Mouse (Mus musculus) gastrocnemius, adult 8-10 months (tissue): ENCODE measurements at regions not wholly inside any gene's neighbourhood (a gene's known extent, or its start where the extent isn't known, plus 50 kb on each side); places are given as distances from the start of the nearest gene placed in this dataset.
"Not testable (repeated sequence)": the region's sequence is repeated elsewhere in the genome, so short reads cannot be mapped to it uniquely, and the experiment has no call there.

Experiments
- DNase-seq, 2 experiments: peaks; one replicate each; pipeline ENCODE4 v3.0.0; 2022; ENCODE audit warnings: low spot score in 2 of 2

DNA sequence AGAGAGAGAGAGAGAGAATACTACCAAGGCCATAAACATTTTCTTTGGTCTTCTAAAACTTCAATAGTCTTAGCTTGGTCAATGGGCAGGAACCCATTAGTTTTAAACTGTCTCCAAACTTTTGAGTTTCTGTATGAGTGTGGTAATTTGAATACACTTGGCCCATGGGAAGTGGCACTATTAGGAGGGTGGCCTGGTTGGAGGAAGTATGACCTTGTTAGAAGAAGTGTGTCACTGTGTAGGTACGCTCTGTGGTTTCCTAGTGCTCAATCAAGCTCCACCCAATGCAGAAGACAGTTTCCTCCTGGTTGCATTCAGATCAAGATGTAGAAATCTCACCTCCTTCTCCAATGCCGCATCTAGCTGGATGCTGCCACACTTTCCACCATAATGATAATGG, 94.5 kb upstream of the Ipo5 start:
- no peak for DNase-seq

DNA sequence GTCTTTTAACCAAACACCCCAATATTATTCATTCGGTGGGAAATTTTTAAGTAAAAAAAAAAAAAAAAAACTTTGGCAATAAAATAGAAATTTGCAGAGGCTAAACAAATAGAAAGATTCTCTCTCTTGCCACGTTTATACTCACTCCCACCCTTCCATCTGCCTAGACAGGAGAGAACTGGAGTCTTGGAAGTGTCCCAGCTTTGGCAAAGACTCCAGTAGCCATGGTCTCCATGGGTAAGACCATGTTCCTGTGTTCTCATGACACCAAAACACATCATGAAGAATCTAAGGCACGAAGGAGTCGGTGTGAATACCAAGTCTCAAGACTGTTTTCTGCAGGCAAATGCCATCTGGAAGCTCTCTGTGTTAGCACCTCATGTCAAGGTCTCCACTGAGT, 84.8 kb upstream of the Ipo5 start:
- no peak for DNase-seq

- DNase-seq: not testable (repeated sequence)
Measured at GRCm38 (mm10) chr14:120830389-120830835, 80.6 kb upstream of the Ipo5 start.

- no peak for DNase-seq
Measured at GRCm38 (mm10) chr14:120831397-120831796, 79.6 kb upstream of the Ipo5 start.

GRCm38 (mm10) chr14:120831847-120832613, 79.0 kb upstream of the Ipo5 start:
- peak; percentile 76 to 85 for DNase-seq

- no peak for DNase-seq
Measured at GRCm38 (mm10) chr14:120834821-120835220, 76.2 kb upstream of the Ipo5 start.

GRCm38 (mm10) chr14:120835758-120836157, 75.3 kb upstream of the Ipo5 start:
- DNase-seq: no peak

- DNase-seq: no peak
Measured at GRCm38 (mm10) chr14:120836535-120837316, 74.3 kb upstream of the Ipo5 start.

DNA sequence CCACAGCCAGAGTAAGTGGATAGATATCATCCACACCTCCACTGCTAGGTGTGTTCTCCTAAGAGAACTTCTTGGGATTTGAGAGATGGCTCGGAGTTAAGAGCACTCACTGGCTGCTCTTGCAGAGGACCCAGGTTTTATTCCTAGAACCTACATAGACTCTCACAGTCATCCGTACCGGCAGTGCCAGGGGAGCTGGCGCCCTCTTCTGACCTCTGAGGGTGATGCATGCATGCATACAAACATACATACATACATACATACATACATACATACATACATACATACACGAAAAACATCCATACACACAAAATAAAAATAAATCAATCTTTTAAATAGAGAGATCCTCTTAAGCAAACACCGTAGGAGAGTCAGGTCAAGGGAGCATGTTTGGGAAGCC, 70.1 kb upstream of the Ipo5 start:
- no peak for DNase-seq

DNA sequence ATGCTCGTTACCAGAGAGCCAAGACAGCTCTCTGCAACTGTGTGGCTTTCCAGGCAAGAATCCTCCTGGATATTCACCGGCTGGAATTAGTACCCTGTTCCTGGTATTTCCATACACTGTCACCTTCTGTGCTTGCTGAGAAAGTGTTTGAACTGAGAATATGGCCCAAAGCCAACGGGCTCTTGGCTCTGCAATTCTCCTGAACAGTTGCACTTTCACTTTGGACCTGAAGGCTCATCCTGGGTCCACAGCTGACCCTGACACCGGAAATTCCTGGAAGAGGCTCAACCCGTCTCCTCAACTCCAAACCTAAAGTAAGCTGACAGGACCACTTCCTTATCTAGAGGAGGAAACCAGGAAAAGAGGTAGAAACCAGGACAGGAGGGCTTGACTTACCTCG, 69.7 kb upstream of the Ipo5 start:
- no peak for DNase-seq

- DNase-seq: no peak
Measured at GRCm38 (mm10) chr14:120845172-120845571, 65.9 kb upstream of the Ipo5 start.

GRCm38 (mm10) chr14:120846073-120846850, 64.8 kb upstream of the Ipo5 start:
- peak in 1 of 2 experiments; percentile 12 for DNase-seq

GRCm38 (mm10) chr14:120847006-120847405, 64.0 kb upstream of the Ipo5 start:
- DNase-seq: peak; percentile 8 to 50

- no peak for DNase-seq
Measured at GRCm38 (mm10) chr14:120848083-120848951, 62.7 kb upstream of the Ipo5 start.

DNA sequence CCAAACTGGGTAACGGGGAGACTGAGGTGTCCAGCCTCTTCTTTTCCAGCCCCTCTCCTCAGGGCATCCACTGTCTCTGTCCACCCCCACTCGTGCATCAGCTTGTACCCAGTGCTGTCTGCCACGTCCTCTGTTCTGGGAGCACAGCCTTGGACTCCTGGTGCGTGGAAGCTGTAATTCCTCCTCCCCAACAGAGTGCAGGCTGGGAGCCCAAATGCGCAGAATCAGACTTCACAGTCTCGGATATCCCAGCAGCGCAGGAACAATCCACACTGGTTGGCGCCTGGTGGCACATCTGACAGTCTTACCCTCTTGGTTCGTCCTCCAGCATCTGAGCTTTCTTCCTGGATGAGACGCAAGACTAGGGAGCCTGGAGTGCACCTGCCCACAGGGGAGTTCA, 61.9 kb upstream of the Ipo5 start:
- DNase-seq: no peak

DNA sequence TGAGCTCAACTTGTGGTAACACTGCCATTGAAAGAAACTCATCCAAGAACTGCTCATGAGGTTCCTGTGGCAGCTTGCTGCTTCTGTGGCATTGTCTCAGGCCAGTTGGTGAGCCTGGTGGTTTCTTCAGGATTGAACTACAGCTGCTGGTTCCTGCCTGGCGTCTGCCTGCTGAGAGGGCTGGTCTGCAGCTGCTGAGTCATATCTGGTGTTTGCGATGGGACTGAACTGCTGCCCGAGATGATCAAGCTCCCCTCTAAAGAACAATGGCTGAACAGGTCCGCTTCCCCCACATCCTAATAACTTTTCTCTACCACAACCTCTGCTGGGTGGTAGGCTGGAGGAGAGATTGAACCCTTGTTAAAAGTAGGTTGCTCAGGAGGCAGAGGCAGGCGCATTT, 57.4 kb upstream of the Ipo5 start:
- no peak for DNase-seq

DNA sequence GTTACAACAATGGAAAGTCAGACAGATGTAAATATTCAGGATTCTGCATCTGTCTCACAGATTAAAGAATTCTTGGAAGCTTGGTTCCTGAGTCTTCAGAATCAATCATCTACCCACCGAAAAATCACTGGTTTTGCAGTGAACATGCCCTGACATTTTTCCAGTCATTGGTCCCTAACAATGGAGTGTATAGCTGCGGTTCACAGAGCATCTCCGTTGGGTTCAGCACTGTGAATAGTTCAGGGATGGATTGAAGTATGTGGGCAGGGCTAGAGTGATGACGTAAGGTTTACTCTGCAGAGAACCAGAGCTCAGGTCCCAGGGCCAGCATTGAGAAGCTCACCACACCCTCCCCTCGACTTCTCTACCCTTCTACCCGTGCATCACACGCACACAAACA, 56.5 kb upstream of the Ipo5 start:
- no peak for DNase-seq

DNA sequence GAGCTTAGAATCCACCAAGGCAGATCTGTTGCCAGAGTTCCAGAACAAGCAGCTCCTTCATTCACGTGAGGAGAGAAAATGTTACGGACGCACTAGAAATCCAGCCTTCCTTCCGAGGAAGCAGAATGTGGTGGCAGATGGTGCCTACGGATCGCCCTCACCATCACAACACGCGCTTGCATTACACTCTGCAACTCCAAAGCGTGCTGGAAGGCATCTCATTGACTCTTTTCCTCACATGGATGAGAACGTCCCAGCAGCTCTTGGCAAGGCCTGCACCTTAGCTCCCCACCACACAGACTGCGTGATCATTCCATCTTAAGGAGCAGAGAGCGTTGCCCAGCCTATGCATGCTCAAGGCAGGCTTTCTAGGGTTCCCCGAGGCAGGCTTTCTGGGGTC, 55.8 kb upstream of the Ipo5 start:
- no peak for DNase-seq
